Mouse (Mus musculus): Measurements from ENCODE around the gene Kalrn.

GRCm38 (mm10) chr16:34039736-34040135 lies 533.6 kb downstream of the Kalrn start:
- TF ChIP-seq GATA1 (IDR thresholded peaks at IDR 0.05; ENCODE audit: low read length) (no peak), TAL1 (IDR thresholded peaks at IDR 0.05; ENCODE audit: low read length) (no peak)
